Comparison of ENCODE assay signal across 31 mouse cellular contexts in genomic region chr2:78551085-78551484, GRCm38 (mm10).
"Had no signal": no experiment of that assay in that cellular context is flagged by ENCODE, and none has a peak within 500 bp of the region (broad histone marks: within the 10 kb centered on the region; RNA-seq: fewer than 3 reads in every experiment).

No protein-coding gene starts in this region.

- H3K27ac ChIP-seq: limb, embryonic 10.5 days; limb, embryonic 12.5 days; limb, embryonic 13.5 days; limb, embryonic 15.5 days; liver, embryonic 12.5 days; liver, embryonic 13.5 days; liver, embryonic 14.5 days; liver, embryonic 15.5 days; lung, embryonic 15.5 days; macrophage; midbrain, embryonic 10.5 days; midbrain, embryonic 12.5 days; midbrain, embryonic 13.5 days; midbrain, embryonic 15.5 days had no signal

- H3K36me3 ChIP-seq: limb, embryonic 10.5 days; limb, embryonic 12.5 days; limb, embryonic 13.5 days; limb, embryonic 15.5 days; liver, embryonic 12.5 days; liver, embryonic 13.5 days; liver, embryonic 15.5 days; lung, embryonic 15.5 days; midbrain, embryonic 10.5 days; midbrain, embryonic 12.5 days; midbrain, embryonic 13.5 days; midbrain, embryonic 15.5 days had no signal

- H3K4me2 ChIP-seq: limb, embryonic 12.5 days; limb, embryonic 13.5 days; limb, embryonic 15.5 days; liver, embryonic 11.5 days; liver, embryonic 12.5 days; liver, embryonic 13.5 days; liver, embryonic 15.5 days; lung, embryonic 14.5 days; lung, embryonic 15.5 days; midbrain, embryonic 11.5 days; midbrain, embryonic 12.5 days; midbrain, embryonic 13.5 days; midbrain, embryonic 15.5 days had no signal

- DNase-seq: left cerebral cortex, postnatal 4 days; liver; liver, embryonic 13.5 days; liver, postnatal 0 days; lung, adult 18-20 months; lung, adult 2 months; lung, embryonic 14.5 days; lung, postnatal 10 days; lung, postnatal 14 days; lung, postnatal 36 days; lung, postnatal 4 days; midbrain, embryonic 14.5 days had no signal

- H3K9me3 ChIP-seq: limb, embryonic 10.5 days; limb, embryonic 12.5 days; limb, embryonic 13.5 days; limb, embryonic 15.5 days; liver, embryonic 12.5 days; liver, embryonic 13.5 days; liver, embryonic 15.5 days; lung, embryonic 15.5 days; megakaryocyte, embryonic 14.5 days; midbrain, embryonic 10.5 days; midbrain, embryonic 12.5 days; midbrain, embryonic 13.5 days; midbrain, embryonic 15.5 days had no signal

- ATAC-seq: liver, embryonic 12.5 days; liver, postnatal 0 days; lung, postnatal 0 days; midbrain, embryonic 13.5 days; midbrain, embryonic 15.5 days; midbrain, embryonic 16.5 days had no signal

- H3K4me3 ChIP-seq: limb, embryonic 10.5 days; limb, embryonic 12.5 days; limb, embryonic 13.5 days; limb, embryonic 15.5 days; liver, embryonic 12.5 days; liver, embryonic 13.5 days; liver, embryonic 15.5 days; lung, embryonic 15.5 days; megakaryocyte, embryonic 14.5 days; midbrain, embryonic 10.5 days; midbrain, embryonic 12.5 days; midbrain, embryonic 13.5 days; midbrain, embryonic 15.5 days; myocyte had no signal

- H3K4me1 ChIP-seq: limb, embryonic 10.5 days; liver, embryonic 12.5 days; liver, embryonic 13.5 days; liver, embryonic 15.5 days; lung, embryonic 15.5 days; megakaryocyte, embryonic 14.5 days; midbrain, embryonic 10.5 days; midbrain, embryonic 12.5 days; midbrain, embryonic 13.5 days; midbrain, embryonic 15.5 days had no signal

- H3K27me3 ChIP-seq: limb, embryonic 12.5 days; limb, embryonic 13.5 days; limb, embryonic 15.5 days; liver, embryonic 12.5 days; liver, embryonic 13.5 days; liver, embryonic 15.5 days; lung, embryonic 15.5 days; megakaryocyte, embryonic 14.5 days; midbrain, embryonic 12.5 days; midbrain, embryonic 13.5 days; midbrain, embryonic 15.5 days had no signal

- H3K9ac ChIP-seq: limb, embryonic 12.5 days; limb, embryonic 13.5 days; limb, embryonic 15.5 days; liver, embryonic 12.5 days; liver, embryonic 13.5 days; liver, embryonic 14.5 days; liver, embryonic 15.5 days; liver, postnatal 0 days; lung, embryonic 14.5 days; lung, embryonic 15.5 days; midbrain, embryonic 12.5 days; midbrain, embryonic 13.5 days; midbrain, embryonic 15.5 days had no signal
